Mouse (Mus musculus) midbrain, embryonic 11.5 days (tissue): ENCODE results near the gene Sgpp2. TPM values are rescaled to one million over a fixed set of nuclear protein-coding genes. Genes with fewer than 3 reads are reported as not detected.

Source experiments
- ATAC-seq: fragments of 200-750 bp; cut with Nextera tagmentation; 2 replicates; pipeline ENCODE4 v1.8.0; 2017; ENCODE audit warnings: moderate TSS enrichment, moderate library complexity; ENCODE audit not compliant: low FRiP score
- DNase-seq: peaks from one replicate; pipeline ENCODE4 v3.0.0; 2015; ENCODE audit warnings: low spot score; ENCODE audit errors: missing footprints
- H3K27ac ChIP-seq: fragments of 300-500 bp; sonication (generic); 2 replicates; pipeline ENCODE4 v1.5.1; 2014; ENCODE audit warnings: low read depth, low read length
- H3K27me3 ChIP-seq: fragments of 300-500 bp; sonication (generic); 2 replicates; pipeline ENCODE4 v1.6.1; 2014; ENCODE audit warnings: mild to moderate bottlenecking, low read length, moderate library complexity, mixed read lengths; ENCODE audit not compliant: control insufficient read depth, insufficient read depth
- H3K36me3 ChIP-seq: fragments of 300-500 bp; sonication (generic); 2 replicates; pipeline ENCODE4 v1.6.1; 2014; ENCODE audit warnings: mild to moderate bottlenecking, low read length, moderate library complexity, mixed read lengths; ENCODE audit not compliant: control insufficient read depth, insufficient read depth
- H3K4me1 ChIP-seq: fragments of 300-500 bp; sonication (generic); 2 replicates; pipeline ENCODE4 v1.6.1; 2014; ENCODE audit warnings: low read length; ENCODE audit not compliant: control insufficient read depth, insufficient read depth
- H3K4me2 ChIP-seq: fragments of 300-500 bp; sonication (generic); 2 replicates; pipeline ENCODE4 v1.6.1; 2014; ENCODE audit warnings: mild to moderate bottlenecking, moderate library complexity
- H3K4me3 ChIP-seq: fragments of 300-500 bp; sonication (generic); 2 replicates; pipeline ENCODE4 v1.5.1; 2014; ENCODE audit warnings: low read depth, low read length
- H3K9ac ChIP-seq: fragments of 300-500 bp; sonication (generic); 2 replicates; pipeline ENCODE4 v1.6.1; 2014; ENCODE audit warnings: low read length
- H3K9me3 ChIP-seq: fragments of 300-500 bp; sonication (generic); 2 replicates; pipeline ENCODE4 v1.6.1; 2016; ENCODE audit warnings: low read length; ENCODE audit not compliant: control insufficient read depth
- WGBS: fragments of 180-500 bp; shearing (Covaris S2); extraction: QIAGEN DNeasy Blood & Tissue Kit; methylation state at CpG from one replicate; pipeline ENCODE4 v1.1.7; 2014; 5-methylcytosine and 5-hydroxymethylcytosine counted together
- polyA plus RNA-seq: library from polyadenylated mRNA; unstranded; fragments of >200 nt; fragmentation: Nextera tagmentation; extraction: Ambion mirVana; gene quantifications from 2 replicates; pipeline ENCODE4 v1.2.1, GENCODE M21; 2014

The Sgpp2 gene
- polyA plus RNA-seq, 1 experiment from 2014 or later = 1.1 TPM

GRCm38 (mm10) chr1:78373836-78374235, 63.7 kb downstream of the Sgpp2 start:
- DNase-seq (no peak), ATAC-seq (no peak)
- 89% methylated on average over 5 of the region's 5 CpGs for whole genome bisulfite sequencing
- Histone ChIP-seq H3K36me3 (no peaks in the 10 kb centered on the region), H3K4me1 (0 out of 2 replicates have a peak, but pooled peaks cover 3% of the 10 kb centered on the region), H3K9me3 (peaks cover 5% of the 10 kb centered on the region; the same call in 1 of the 2 replicates), H3K9ac (no peak overlapping the region), H3K4me2 (no peak overlapping the region), H3K4me3 (no peak overlapping the region), H3K27me3 (no peaks in the 10 kb centered on the region), H3K27ac (no peak overlapping the region)

- no peak overlapping the region for H3K27ac ChIP-seq
- H3K9me3 ChIP-seq = peaks cover 5% of the 10 kb centered on the region; the same call in 1 of the 2 replicates
- WGBS = 95% methylated on average over 3 of the region's 3 CpGs
- DNase-seq = no peak
- H3K36me3 ChIP-seq = no peaks in the 10 kb centered on the region
- no peak overlapping the region for H3K4me2 ChIP-seq
- no peak for ATAC-seq
- H3K4me3 ChIP-seq = no peak overlapping the region
- no peaks in the 10 kb centered on the region for H3K27me3 ChIP-seq
- H3K9ac ChIP-seq = no peak overlapping the region
- 0 out of 2 replicates have a peak, but pooled peaks cover 3% of the 10 kb centered on the region for H3K4me1 ChIP-seq
Observed at GRCm38 (mm10) chr1:78375058-78375457, 64.9 kb downstream of the Sgpp2 start.

- Histone ChIP-seq H3K27me3 (no peaks in the 10 kb centered on the region), H3K4me3 (no peak overlapping the region), H3K4me2 (no peak overlapping the region), H3K27ac (no peak overlapping the region), H3K36me3 (no peaks in the 10 kb centered on the region), H3K9ac (no peak overlapping the region), H3K9me3 (no peaks in the 10 kb centered on the region), H3K4me1 (0 out of 2 replicates have a peak, but pooled peaks cover 3% of the 10 kb centered on the region)
- DNase-seq (no peak), ATAC-seq (no peak)
- WGBS = 95% methylated on average over 4 of the region's 4 CpGs
Observed at GRCm38 (mm10) chr1:78380950-78381349, 70.8 kb downstream of the Sgpp2 start.

- H3K36me3 ChIP-seq = no peaks in the 10 kb centered on the region
- WGBS = 42% methylated on average over 4 of the region's 4 CpGs
- no peak overlapping the region for H3K27ac ChIP-seq
- H3K9me3 ChIP-seq = no peaks in the 10 kb centered on the region
- ATAC-seq (no peak), DNase-seq (no peak)
- H3K4me1 ChIP-seq = no peaks in the 10 kb centered on the region
- H3K9ac ChIP-seq = no peak overlapping the region
- H3K27me3 ChIP-seq = no peaks in the 10 kb centered on the region
- no peak overlapping the region for H3K4me3 ChIP-seq
- no peak overlapping the region for H3K4me2 ChIP-seq
Observed at GRCm38 (mm10) chr1:78387854-78388253, 77.7 kb downstream of the Sgpp2 start.

DNA sequence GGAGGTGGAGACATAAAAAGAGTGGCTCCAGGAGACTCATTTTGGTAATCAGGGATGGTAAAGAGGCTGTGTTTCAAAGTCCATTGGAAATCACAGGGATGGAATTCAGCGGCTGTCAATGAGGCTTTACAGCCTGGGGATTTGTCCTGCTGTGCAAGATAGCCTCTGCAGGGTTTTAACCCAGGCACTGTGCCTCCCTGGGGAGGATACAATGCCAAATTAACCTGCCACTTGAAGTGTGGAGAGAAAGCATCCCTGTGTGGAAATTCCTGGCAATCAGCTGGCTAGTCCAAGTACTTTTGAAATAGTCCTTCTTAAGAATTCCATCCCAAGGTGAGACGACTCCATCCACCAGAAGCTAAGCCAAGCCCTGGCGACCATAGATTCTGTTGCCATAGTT, 78.7 kb downstream of the Sgpp2 start:
- no peak for ATAC-seq
- Histone ChIP-seq H3K36me3 (no peaks in the 10 kb centered on the region), H3K4me2 (no peak overlapping the region), H3K4me3 (no peak overlapping the region), H3K9ac (no peak overlapping the region), H3K4me1 (no peaks in the 10 kb centered on the region), H3K9me3 (no peaks in the 10 kb centered on the region), H3K27ac (no peak overlapping the region), H3K27me3 (no peaks in the 10 kb centered on the region)
- DNase-seq = no peak
- 6% methylated on average over 3 of the region's 3 CpGs for WGBS

DNA sequence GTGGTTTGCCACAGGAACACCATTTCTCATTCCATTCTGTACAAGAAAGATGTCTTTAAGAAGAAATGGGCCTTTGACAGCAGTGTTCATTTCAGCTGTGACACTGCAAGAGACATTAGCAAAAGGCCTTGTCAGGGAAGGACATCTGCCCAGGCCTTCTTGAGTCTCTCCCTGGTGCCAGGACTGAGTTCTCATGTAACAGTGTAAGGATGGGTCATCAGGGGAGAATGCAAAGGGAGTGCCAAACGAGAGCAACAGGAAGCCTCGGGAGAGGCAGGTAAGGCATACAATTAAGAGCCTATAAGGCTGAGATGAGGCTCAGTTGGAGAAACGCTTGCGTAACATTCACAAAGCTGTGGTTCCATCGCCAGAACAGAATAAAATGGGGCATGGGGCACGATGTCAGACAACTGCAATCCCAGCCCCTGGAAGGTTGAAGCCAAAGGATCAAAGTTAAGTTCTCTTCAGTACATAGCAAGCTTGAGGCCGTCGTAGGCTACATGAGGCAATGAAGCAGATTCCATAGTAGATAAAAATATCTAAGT, 85.1 kb downstream of the Sgpp2 start:
- Histone ChIP-seq H3K9me3 (no peaks in the 10 kb centered on the region), H3K4me2 (no peak overlapping the region), H3K27ac (no peak overlapping the region), H3K4me3 (no peak overlapping the region), H3K27me3 (no peaks in the 10 kb centered on the region), H3K9ac (no peak overlapping the region), H3K4me1 (peaks cover 13% of the 10 kb centered on the region), H3K36me3 (no peaks in the 10 kb centered on the region)
- 66% methylated on average over 8 of the region's 8 CpGs for WGBS
- DNase-seq = no peak
- no peak for ATAC-seq

- Histone ChIP-seq H3K4me2 (no peak overlapping the region), H3K36me3 (no peaks in the 10 kb centered on the region), H3K9me3 (no peaks in the 10 kb centered on the region), H3K27me3 (no peaks in the 10 kb centered on the region), H3K27ac (no peak overlapping the region), H3K4me1 (peaks cover 13% of the 10 kb centered on the region), H3K4me3 (no peak overlapping the region), H3K9ac (no peak overlapping the region)
- ATAC-seq (peak; percentile 79), DNase-seq (peak; percentile 90)
- WGBS = 25% methylated on average over 6 of the region's 6 CpGs
Observed at GRCm38 (mm10) chr1:78395737-78396136, 85.6 kb downstream of the Sgpp2 start.

DNA sequence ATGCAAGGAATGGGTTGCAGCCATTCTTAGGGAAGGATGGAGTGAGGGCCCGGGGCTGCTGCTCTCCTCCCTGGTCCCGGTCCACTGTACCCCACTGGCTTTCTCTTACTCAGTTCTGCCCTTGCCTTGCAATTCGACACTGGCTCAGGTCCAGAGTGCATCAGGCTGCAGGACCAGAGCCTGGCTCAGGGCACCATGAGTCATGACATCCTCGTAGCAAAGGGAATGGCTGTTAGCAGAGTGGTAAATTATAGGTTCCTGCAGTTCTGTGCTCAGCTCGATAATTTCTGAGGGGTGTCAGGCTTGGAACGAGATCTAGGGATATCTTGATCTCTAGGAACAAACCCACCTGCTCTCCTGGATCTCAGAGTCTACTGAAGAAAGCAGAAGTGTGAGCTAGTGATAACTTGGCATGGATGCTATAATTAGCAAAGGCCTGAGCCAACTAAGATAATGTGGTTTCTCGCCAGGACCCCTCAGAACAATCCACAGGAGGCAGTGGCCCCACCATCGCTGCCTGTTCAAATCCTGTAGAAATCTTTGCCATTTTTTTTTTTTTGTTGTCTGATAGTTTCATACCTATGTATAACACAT, 86.3 kb downstream of the Sgpp2 start:
- no peaks in the 10 kb centered on the region for H3K36me3 ChIP-seq
- no peak overlapping the region for H3K4me2 ChIP-seq
- no peaks in the 10 kb centered on the region for H3K27me3 ChIP-seq
- H3K4me3 ChIP-seq = no peak overlapping the region
- H3K27ac ChIP-seq = no peak overlapping the region
- peaks cover 13% of the 10 kb centered on the region for H3K4me1 ChIP-seq
- no peaks in the 10 kb centered on the region for H3K9me3 ChIP-seq
- 52% methylated on average over 8 of the region's 8 CpGs for WGBS
- no peak overlapping the region for H3K9ac ChIP-seq
- DNase-seq = peak; percentile 88
- no peak for ATAC-seq

DNA sequence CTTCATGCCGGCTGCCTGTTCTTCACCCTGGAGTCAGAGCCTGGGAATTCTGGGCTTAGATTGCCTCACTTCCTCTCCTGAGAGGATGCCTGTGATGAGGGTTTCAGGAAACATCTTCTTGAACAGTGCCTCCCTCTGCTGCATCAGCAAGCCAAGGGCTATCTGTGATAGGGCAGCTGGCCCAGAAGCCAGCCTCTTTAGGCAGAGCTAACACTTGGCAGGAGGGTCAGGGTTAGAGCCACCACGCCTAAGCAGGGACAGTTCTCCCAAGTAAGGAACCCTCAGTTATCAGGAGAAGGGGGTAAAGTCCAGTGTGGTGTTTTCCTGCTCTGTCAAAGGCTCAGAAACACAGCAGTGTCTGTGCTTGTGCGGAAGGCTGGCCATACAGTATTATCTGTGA, 89.6 kb downstream of the Sgpp2 start:
- Histone ChIP-seq H3K9me3 (no peaks in the 10 kb centered on the region), H3K36me3 (no peaks in the 10 kb centered on the region), H3K9ac (no peak overlapping the region), H3K27me3 (no peaks in the 10 kb centered on the region), H3K4me3 (no peak overlapping the region), H3K4me2 (no peak overlapping the region), H3K4me1 (peaks cover 13% of the 10 kb centered on the region), H3K27ac (no peak overlapping the region)
- no peak for ATAC-seq
- WGBS = 81% methylated on average over 3 of the region's 3 CpGs
- no peak for DNase-seq
